Mouse (Mus musculus) limb, embryonic 15.5 days (tissue): ENCODE measurements around the gene Rpl36al. TPM values are rescaled to one million over a fixed set of nuclear protein-coding genes. Genes with fewer than 3 reads are reported as not detected.

ENCODE experiments used
- ATAC-seq: fragments of 200-750 bp; cut with Nextera tagmentation; 2 replicates; pipeline ENCODE4 v1.8.0; 2017; ENCODE audit warnings: low read depth, moderate TSS enrichment; ENCODE audit not compliant: insufficient number of reproducible peaks, low FRiP score, low TSS enrichment
- H3K27ac ChIP-seq: fragments of 300-500 bp; sonication (generic); 2 replicates; pipeline ENCODE4 v1.5.1; 2015; ENCODE audit warnings: moderate library complexity, mild to moderate bottlenecking, inconsistent platforms
- H3K27me3 ChIP-seq: fragments of 300-500 bp; sonication (generic); 2 replicates; pipeline ENCODE4 v1.6.1; 2015; ENCODE audit warnings: inconsistent platforms
- H3K36me3 ChIP-seq: fragments of 300-500 bp; sonication (generic); 2 replicates; pipeline ENCODE4 v1.6.1; 2015; ENCODE audit warnings: inconsistent platforms
- H3K4me1 ChIP-seq: fragments of 300-500 bp; sonication (generic); 2 replicates; pipeline ENCODE4 v1.6.1; 2015; ENCODE audit warnings: inconsistent platforms
- H3K4me2 ChIP-seq: fragments of 300-500 bp; sonication (generic); 2 replicates; pipeline ENCODE4 v1.6.1; 2015; ENCODE audit warnings: mild to moderate bottlenecking, inconsistent platforms
- H3K4me3 ChIP-seq: fragments of 300-500 bp; sonication (generic); 2 replicates; pipeline ENCODE4 v1.5.1; 2015; ENCODE audit warnings: mild to moderate bottlenecking, inconsistent platforms
- H3K9ac ChIP-seq: fragments of 300-500 bp; sonication (generic); 2 replicates; pipeline ENCODE4 v1.6.1; 2015; ENCODE audit warnings: inconsistent platforms
- H3K9me3 ChIP-seq: fragments of 300-500 bp; sonication (generic); 2 replicates; pipeline ENCODE4 v1.6.1; 2016; ENCODE audit warnings: inconsistent platforms
- whole genome bisulfite sequencing: fragments of 180-500 bp; shearing (Covaris S2); methylation state at CpG from one replicate; pipeline ENCODE4 v1.1.7; 2015; 5-methylcytosine and 5-hydroxymethylcytosine counted together
- polyA plus RNA-seq: library from polyadenylated mRNA; unstranded; fragments of >200 nt; fragmentation: Nextera tagmentation; extraction: Ambion mirVana; gene quantifications from 2 replicates; pipeline ENCODE4 v1.2.1, GENCODE M21; 2015

Gene Rpl36al
- polyA plus RNA-seq, 1 experiment from 2014 or later, result 592 TPM

DNA sequence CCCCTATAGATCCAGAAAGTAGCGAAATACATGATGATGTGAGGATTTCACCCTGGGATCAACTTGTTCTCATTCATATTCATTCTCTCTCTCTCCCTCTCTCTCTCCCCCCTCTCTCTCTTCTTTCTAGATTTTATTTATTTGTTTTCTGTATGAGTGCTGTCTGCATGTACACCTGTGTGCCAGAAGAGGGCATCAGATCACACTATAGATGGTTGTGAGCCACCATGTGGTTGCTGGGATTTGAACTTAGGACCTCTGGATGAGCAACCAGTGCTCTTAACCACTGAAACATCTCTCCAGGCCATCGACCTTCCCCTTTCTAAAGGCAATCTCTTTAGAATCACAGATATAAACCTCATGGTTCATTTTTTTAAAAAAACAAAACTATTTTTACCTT is 24.6 kb upstream of the Rpl36al start:
- H3K9ac ChIP-seq, result no peak overlapping the region
- peaks cover 57% of the 10 kb centered on the region for H3K36me3 ChIP-seq
- 97% methylated on average over 2 of the region's 2 CpGs for WGBS
- no peak overlapping the region for H3K4me3 ChIP-seq
- H3K27ac ChIP-seq, result no peak overlapping the region
- H3K9me3 ChIP-seq, result no peaks in the 10 kb centered on the region
- no peaks in the 10 kb centered on the region for H3K27me3 ChIP-seq
- H3K4me1 ChIP-seq, result no peaks in the 10 kb centered on the region
- H3K4me2 ChIP-seq, result no peak overlapping the region
- ATAC-seq, result no peak

DNA sequence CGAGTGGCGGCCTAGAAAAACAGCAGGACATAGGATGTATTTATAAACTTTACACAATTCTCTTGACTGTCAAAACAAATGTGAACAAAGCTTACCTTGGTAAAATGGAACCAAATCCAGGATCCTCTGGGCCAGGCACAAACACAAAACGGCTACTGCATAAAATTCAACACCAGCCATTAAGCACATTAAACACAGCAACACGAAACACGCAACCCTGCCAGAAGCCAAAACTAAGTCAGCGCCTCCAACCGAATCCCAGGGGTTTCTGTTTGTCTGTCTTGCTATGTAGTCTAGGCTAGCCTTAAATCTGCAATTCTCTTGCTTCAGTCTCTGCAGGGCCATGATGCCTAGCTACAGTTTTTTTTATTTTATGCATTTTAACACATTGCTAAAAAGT is 24.0 kb upstream of the Rpl36al start:
- H3K4me3 ChIP-seq, result no peak overlapping the region
- H3K9me3 ChIP-seq, result no peaks in the 10 kb centered on the region
- 95% methylated on average over 7 of the region's 7 CpGs for WGBS
- no peak overlapping the region for H3K4me2 ChIP-seq
- H3K27ac ChIP-seq, result no peak overlapping the region
- H3K36me3 ChIP-seq, result peaks cover 58% of the 10 kb centered on the region
- no peaks in the 10 kb centered on the region for H3K27me3 ChIP-seq
- no peak for ATAC-seq
- H3K4me1 ChIP-seq, result no peaks in the 10 kb centered on the region
- H3K9ac ChIP-seq, result no peak overlapping the region

DNA sequence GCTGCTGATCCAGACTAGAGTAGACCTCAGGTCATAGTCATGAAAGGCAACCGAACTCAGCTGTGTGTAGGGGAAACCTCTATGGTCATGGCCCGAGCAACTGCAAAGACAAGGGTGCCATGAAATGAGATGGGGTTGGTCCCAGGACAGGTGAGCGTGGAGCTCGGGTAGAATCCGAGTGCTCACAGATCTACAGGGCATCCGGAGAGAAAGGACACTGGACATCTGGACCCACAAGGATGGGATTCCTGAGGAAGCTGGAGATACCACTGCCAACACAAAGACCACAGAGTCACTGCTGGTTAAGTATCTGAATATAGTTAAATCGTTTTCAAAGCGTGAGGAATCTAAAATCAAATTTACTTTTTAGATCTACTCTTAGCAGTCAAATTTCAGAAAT is 23.5 kb upstream of the Rpl36al start:
- WGBS, result 93% methylated on average over 8 of the region's 8 CpGs

DNA sequence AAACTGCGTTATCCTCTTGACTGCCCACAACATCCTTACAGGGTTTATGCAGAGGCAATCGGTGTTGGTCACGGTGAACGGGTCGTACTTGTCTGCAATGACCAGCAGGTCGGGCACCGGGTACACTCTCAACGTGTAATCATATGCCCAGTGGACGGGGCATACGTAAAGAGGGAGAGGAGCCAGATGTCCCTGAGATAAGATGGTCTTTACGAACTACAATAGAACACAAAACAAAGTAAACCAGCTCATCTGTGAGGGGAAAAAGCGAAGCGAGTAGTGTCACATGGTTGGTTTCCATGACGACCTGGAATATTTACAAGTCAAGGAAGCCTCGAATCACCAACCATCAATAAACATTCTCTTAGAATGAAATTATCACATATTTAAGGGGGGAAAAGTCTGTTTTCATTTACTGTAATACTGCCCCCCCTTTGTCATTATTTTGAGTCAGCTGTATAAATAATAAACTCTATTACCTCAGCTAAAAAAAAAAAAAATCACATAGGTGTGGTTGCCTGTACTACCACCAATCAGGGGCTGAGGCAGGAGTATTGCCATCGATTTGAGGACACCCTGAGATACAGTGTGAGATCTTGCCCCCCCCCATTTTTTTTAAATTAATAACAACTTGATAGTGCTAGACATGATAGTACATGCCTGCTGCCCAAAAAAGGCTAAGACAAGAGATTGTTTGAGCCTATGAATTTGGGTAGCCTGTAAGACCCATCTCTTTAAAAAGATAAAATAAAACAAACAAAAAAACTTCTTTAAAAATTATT is 20.4 kb upstream of the Rpl36al start, which contains the start of gene Gm49384:
Gm49384 (minus strand) TSS at position 216 of the 782 bp plus-strand sequence.
- no peaks in the 10 kb centered on the region for H3K27me3 ChIP-seq
- H3K36me3 ChIP-seq, result peaks cover 56% of the 10 kb centered on the region
- H3K27ac ChIP-seq, result no peak within 1 kb of the TSS
- H3K4me1 ChIP-seq, result no peaks in the 10 kb centered on the region; the same call in 1 of the 2 replicates
- WGBS, result 88% methylated on average over 16 of the region's 16 CpGs
- no peak within 1 kb of the TSS for H3K4me3 ChIP-seq
- H3K9ac ChIP-seq, result no peak within 1 kb of the TSS
- ATAC-seq, result no peak
- H3K4me2 ChIP-seq, result no peak within 1 kb of the TSS
- no peaks in the 10 kb centered on the region for H3K9me3 ChIP-seq

More for the DNA sequence above, 23.5 kb upstream of the Rpl36al start:
- no peak overlapping the region for H3K27ac ChIP-seq
- no peak overlapping the region for H3K9ac ChIP-seq
- peaks cover 60% of the 10 kb centered on the region for H3K36me3 ChIP-seq
- H3K27me3 ChIP-seq, result no peaks in the 10 kb centered on the region
- no peak for ATAC-seq
- no peak overlapping the region for H3K4me3 ChIP-seq
- no peak overlapping the region for H3K4me2 ChIP-seq
- no peaks in the 10 kb centered on the region for H3K9me3 ChIP-seq
- H3K4me1 ChIP-seq, result no peaks in the 10 kb centered on the region

DNA sequence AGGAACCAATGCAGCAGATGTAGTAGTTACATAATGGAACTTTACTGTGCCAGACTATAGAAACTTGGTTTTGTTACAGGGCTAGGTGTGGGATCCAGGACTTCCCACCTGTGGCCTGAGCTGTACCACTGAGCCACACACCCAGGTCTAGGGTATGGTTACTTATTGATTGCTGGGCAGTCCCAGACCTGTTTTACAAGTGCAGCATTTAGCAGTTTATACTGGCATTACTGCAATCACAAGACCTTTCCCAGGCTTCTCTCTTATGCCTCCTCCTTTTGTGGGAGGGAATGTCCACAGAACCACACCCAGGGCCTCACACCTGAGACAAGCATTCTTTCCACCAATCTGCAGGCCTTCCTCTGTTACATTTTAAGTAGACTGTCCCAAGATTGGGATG is 15.1 kb upstream of the Rpl36al start:
- Histone ChIP-seq H3K4me2 (no peak overlapping the region), H3K4me3 (no peak overlapping the region), H3K36me3 (peaks cover 37% of the 10 kb centered on the region)

DNA sequence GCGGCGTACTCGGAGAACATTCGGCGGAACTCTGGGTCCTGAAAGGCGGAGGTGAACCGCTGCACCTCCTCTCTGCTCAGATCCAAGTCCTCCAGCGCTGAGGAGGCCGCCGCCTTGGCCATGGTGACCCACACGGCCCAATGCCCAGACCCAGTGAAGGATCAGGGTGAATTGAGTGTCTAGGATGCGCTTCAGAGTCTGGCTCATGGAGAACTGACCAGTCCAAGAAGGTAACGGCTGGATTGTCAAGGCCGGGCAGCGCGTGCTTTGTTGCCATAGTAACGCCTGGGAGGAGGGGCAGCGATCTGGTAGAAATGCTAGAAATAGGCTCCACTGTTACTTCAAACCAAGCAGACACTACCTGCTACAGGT is 14.3 kb upstream of the Rpl36al start, which contains the start of gene Dnaaf2:
Dnaaf2 (minus strand) TSS at position 266 of the 372 bp plus-strand sequence.
- no peaks in the 10 kb centered on the region for H3K9me3 ChIP-seq
- ATAC-seq, result no peak; the same call in 1 of the 2 replicates
- peaks cover 33% of the 10 kb centered on the region for H3K36me3 ChIP-seq
- peak within 1 kb of the TSS; percentile 87 for H3K9ac ChIP-seq
- H3K4me3 ChIP-seq, result peak within 1 kb of the TSS; percentile 71
- peak within 1 kb of the TSS; percentile 94 for H3K4me2 ChIP-seq
- peak within 1 kb of the TSS; percentile 92 for H3K27ac ChIP-seq
- no peaks in the 10 kb centered on the region for H3K27me3 ChIP-seq
- H3K4me1 ChIP-seq, result peaks cover 23% of the 10 kb centered on the region
- WGBS, result under 1% methylated on average over 18 of the region's 18 CpGs

More for the DNA sequence above, 15.1 kb upstream of the Rpl36al start:
- no peak overlapping the region for H3K27ac ChIP-seq
- H3K4me1 ChIP-seq, result peaks cover 23% of the 10 kb centered on the region
- no peaks in the 10 kb centered on the region for H3K9me3 ChIP-seq
- no peak for ATAC-seq
- H3K9ac ChIP-seq, result no peak overlapping the region
- H3K27me3 ChIP-seq, result no peaks in the 10 kb centered on the region

DNA sequence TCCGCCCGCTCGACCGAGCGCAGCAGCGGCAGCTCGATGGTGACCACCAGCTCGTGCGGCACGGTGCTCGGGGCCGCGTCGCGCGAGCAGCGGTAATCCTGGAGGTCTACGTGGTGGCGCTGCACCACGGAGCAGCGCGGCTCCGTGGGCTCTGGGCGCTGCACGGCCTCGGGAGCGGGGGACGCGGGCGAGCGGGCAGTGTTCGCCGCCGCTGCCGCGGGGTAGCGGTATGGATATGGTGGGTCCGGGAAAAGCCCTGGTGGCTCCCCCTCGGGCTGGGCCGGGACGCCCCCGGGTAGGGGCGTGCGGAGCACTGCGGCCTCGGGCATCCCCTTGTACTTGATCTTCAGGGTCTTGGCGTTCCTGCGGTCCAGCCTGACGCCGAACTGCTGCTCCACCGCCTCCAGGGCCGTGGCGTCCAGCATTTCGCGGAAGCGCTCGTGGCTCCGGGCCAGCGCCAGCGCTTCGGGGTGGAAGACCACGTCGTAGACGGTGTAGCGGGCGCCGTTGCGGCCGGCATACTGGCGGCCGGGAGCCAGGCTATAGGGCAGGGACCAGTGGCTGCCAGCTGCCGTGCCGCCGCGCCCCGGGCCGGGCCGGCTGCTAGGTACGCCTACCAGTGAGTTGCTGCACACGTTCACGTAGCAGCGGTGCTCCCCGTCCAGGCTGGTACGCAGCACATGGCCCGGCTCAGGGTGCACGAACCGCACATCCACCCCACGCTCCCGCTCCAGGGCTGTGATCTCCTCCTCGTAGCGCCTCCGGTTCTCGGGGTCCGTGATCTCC is 13.7 kb upstream of the Rpl36al start:
- WGBS, result under 1% methylated on average over 94 of the region's 94 CpGs
- Histone ChIP-seq H3K4me3 (peak overlapping the region; percentile 71), H3K27ac (peak overlapping the region; percentile 92), H3K4me1 (peaks cover 23% of the 10 kb centered on the region), H3K27me3 (no peaks in the 10 kb centered on the region), H3K9me3 (no peaks in the 10 kb centered on the region), H3K4me2 (peak overlapping the region; percentile 94), H3K9ac (peak overlapping the region; percentile 87), H3K36me3 (peaks cover 27% of the 10 kb centered on the region)
- peak; percentile 69 for ATAC-seq

DNA sequence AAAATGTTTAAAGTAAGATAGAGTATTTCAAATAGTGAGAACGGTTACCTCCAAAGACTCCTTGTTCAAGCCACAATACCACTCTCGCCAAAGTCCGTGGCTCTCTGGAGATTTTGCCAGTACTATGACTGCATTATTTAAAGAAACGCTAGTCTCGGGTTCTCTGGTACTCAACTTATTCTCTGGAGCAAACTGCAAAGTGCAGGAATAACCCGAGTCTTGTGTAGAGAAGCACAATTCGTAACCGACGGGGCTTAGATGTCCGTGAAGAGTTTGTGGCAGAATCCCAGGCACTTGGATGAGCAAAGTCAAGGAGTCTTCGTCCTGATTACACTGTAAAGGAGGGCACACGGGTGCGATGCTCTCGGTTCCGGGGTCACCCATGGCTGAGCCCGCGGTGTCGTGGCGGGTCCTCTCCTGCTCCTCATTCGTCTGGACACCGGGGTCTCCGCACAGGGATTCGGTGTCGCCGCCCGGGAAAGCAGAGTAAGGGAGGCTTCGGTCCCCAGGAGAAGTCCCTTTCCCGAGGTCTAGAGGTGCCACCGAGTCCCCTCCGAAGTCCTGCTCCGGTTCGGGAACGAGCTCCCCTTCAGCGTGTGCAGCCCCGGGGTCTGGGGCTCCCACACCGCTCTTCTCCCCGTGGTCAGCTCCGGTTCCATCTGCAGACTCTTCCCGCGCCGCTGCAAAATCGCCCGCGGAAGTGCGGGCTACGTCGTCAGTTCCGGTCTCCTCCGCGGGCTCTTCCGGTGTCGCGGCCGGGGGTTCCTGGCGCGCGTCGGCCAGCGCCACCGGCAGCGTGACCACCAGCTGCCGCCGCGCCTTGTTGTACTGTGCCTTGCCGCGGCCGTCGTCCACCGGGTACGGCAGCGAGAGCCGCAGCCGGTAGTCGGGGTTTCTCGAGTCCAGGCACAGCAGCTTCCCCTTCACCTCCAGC is 12.8 kb upstream of the Rpl36al start, which contains the start of gene Gm49383:
Gm49383 (minus strand) TSS at position 661 of the 934 bp plus-strand sequence.
- Histone ChIP-seq H3K4me3 (peak within 1 kb of the TSS; percentile 71), H3K4me2 (peak within 1 kb of the TSS; percentile 94), H3K27ac (peak within 1 kb of the TSS; percentile 92), H3K9me3 (no peaks in the 10 kb centered on the region), H3K27me3 (no peaks in the 10 kb centered on the region), H3K36me3 (peaks cover 23% of the 10 kb centered on the region), H3K9ac (peak within 1 kb of the TSS; percentile 87), H3K4me1 (peaks cover 23% of the 10 kb centered on the region)
- peak; percentile 66 for ATAC-seq
- WGBS, result under 1% methylated on average over 75 of the region's 75 CpGs

DNA sequence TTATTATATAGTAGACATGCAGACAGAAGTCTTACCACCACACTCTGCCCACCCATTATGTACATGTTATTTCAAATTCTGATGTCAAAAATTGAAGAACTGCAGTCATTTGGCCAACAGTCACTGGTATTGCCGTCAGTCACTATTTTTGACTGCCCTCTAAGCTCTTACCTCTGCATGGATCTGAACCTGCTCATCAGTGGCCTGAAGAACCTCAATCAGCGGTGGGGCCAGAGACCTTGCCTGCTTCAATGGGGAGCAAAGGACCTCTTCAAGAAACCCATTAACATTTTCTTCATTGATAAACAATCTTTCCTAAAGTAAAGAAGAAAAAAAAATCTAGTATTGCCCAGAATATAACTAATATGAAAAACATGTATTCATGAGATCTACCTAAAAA is 8.8 kb upstream of the Rpl36al start:
- Histone ChIP-seq H3K27me3 (no peaks in the 10 kb centered on the region), H3K4me1 (peaks cover 10% of the 10 kb centered on the region; the same call in 1 of the 2 replicates), H3K27ac (no peak overlapping the region), H3K4me3 (no peak overlapping the region), H3K9me3 (no peaks in the 10 kb centered on the region), H3K4me2 (no peak overlapping the region), H3K9ac (no peak overlapping the region), H3K36me3 (peaks cover 31% of the 10 kb centered on the region)
- WGBS, result 94% methylated on average over 2 of the region's 2 CpGs
- no peak for ATAC-seq

DNA sequence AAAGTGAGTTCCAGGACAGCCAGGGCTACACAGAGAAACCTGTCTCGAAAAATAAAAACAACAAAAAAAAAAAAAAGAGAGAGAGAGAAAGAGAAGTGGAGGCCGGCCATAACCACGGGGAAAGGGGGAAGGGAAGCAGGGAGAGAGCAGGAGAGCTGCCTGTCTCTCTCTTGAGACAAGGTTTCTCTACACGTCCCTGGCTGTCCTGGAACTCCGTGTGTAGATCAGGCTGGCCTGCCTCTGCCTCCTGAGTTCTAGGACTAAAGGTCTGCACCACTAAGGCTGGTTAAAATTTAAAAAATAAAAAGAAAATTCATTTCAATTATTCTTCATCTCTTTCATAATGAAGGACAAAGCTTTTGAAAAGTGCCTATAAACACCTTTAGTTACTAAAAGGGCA is 7.5 kb upstream of the Rpl36al start:
- no peak for ATAC-seq
- H3K27ac ChIP-seq, result no peak overlapping the region
- 86% methylated on average over 5 of the region's 5 CpGs for WGBS

DNA sequence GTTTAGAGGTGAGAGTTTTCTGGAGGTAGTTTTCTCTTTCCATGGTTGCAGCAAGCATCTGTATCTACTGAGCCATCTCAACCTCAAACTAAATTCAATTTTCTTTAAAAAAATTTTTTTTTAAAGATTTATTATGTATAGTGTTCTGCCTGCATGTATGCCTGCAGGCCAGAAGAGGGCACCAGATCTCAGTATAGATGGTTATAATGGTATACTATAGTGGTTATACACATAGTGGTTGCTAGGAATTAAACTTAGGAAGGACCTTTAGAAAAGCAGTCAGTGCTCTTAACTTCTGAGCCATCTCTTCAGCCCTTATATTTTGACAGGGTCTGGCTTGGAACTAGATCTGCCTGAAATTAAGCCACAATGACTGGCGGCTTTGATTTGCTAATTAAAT is 6.6 kb upstream of the Rpl36al start:
- no peak overlapping the region for H3K27ac ChIP-seq
- H3K4me1 ChIP-seq, result peaks cover 10% of the 10 kb centered on the region
- no peak overlapping the region for H3K4me2 ChIP-seq
- no peak for ATAC-seq
- H3K36me3 ChIP-seq, result peaks cover 38% of the 10 kb centered on the region
- 77% methylated on average over 1 of the region's 1 CpGs for WGBS
- no peaks in the 10 kb centered on the region for H3K27me3 ChIP-seq
- no peaks in the 10 kb centered on the region for H3K9me3 ChIP-seq
- H3K9ac ChIP-seq, result no peak overlapping the region
- no peak overlapping the region for H3K4me3 ChIP-seq

More for the DNA sequence above, 7.5 kb upstream of the Rpl36al start:
- no peak overlapping the region for H3K4me3 ChIP-seq
- H3K9me3 ChIP-seq, result no peaks in the 10 kb centered on the region
- H3K27me3 ChIP-seq, result no peaks in the 10 kb centered on the region
- H3K36me3 ChIP-seq, result peaks cover 38% of the 10 kb centered on the region
- H3K4me2 ChIP-seq, result no peak overlapping the region
- no peak overlapping the region for H3K9ac ChIP-seq
- H3K4me1 ChIP-seq, result peaks cover 15% of the 10 kb centered on the region
